Mouse (Mus musculus): ENCODE results near the gene Smpd1. TPM values are rescaled to one million over a fixed set of nuclear protein-coding genes. Genes with fewer than 3 reads are reported as not detected.

The Smpd1 gene
- polyA plus RNA-seq, 1 experiment from 2014 or later, result 21.9 TPM

DNA sequence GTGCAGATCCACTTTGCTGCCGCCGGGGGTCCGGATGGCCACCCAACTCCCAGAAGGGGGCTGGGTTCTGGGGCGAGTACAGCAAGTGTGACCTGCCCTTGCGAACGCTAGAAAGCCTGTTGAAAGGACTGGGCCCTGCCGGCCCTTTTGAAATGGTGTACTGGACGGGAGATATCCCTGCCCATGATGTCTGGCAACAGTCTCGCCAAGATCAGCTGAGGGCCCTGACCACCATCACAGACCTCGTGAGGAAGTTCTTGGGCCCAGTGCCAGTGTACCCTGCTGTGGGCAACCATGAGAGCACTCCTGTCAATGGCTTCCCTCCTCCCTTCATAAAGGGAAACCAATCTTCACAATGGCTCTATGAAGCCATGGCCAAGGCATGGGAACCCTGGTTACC, 1.4 kb downstream of the Smpd1 start:
- H3K27ac ChIP-seq (ENCODE audit: low read length), result no peak overlapping the region
- no peaks in the 10 kb centered on the region for H3K9me3 ChIP-seq (replicated peaks; ENCODE audit: control insufficient read depth, low read length)
- H3K36me3 ChIP-seq (ENCODE audit: control insufficient read depth, insufficient read depth), result peaks cover 10% of the 10 kb centered on the region
- no peaks in the 10 kb centered on the region for H3K27me3 ChIP-seq (ENCODE audit: control insufficient read depth, insufficient read depth, low read depth, low read length)
- ATAC-seq (ENCODE audit: low read depth), result no peak
- peaks cover 19% of the 10 kb centered on the region for H3K4me1 ChIP-seq (ENCODE audit: control insufficient read depth, low read depth, low read length)
- 77% methylated on average over 10 of the region's 10 CpGs for WGBS (ENCODE audit: insufficient replicate concordance)
- no peak overlapping the region; the same call in 1 of the 2 replicates for H3K9ac ChIP-seq (ENCODE audit: low read depth, low read length)
- H3K4me3 ChIP-seq (ENCODE audit: low read depth, low read length), result peak overlapping the region; percentile 68
- peak overlapping the region; percentile 76 for H3K4me2 ChIP-seq (ENCODE audit: low read depth, low read length)

DNA sequence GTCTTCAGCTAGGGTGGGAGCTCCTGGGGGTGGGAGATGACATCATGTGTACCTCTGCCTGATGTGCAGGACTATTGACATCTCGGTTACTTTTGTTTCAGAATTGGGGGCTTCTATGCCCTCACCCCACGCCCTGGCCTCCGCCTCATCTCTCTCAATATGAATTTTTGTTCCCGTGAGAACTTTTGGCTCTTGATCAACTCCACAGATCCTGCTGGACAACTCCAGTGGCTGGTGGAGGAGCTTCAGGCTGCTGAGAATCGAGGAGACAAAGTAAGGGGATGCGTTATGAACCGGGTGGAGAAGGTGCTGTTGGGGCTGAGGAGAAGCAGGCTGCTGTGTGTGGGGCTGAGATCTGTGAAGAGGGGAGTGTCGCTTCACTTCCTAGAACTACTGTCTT, 2.2 kb downstream of the Smpd1 start:
- H3K4me2 ChIP-seq (ENCODE audit: low read depth, low read length), result no peak overlapping the region
- WGBS (ENCODE audit: insufficient replicate concordance), result 79% methylated on average over 8 of the region's 8 CpGs

DNA sequence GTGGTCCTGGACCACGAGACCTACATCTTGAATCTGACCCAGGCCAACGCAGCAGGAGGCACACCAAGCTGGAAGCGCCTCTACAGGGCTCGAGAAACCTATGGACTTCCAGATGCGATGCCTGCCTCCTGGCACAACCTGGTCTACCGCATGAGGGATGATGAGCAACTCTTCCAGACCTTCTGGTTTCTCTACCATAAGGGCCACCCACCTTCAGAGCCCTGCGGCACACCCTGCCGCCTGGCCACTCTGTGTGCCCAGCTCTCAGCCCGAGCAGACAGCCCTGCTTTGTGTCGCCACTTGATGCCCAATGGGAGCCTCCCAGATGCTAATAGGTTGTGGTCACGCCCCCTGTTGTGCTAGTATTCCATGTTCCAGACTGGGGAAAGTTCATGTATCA, 3.5 kb downstream of the Smpd1 start:
- no peaks in the 10 kb centered on the region for H3K9me3 ChIP-seq (replicated peaks; ENCODE audit: control insufficient read depth, low read length)
- H3K36me3 ChIP-seq (ENCODE audit: control insufficient read depth, insufficient read depth), result peaks cover 10% of the 10 kb centered on the region
- H3K9ac ChIP-seq (ENCODE audit: low read depth, low read length), result no peak overlapping the region
- H3K27ac ChIP-seq (ENCODE audit: low read length), result no peak overlapping the region
- no peaks in the 10 kb centered on the region for H3K27me3 ChIP-seq (ENCODE audit: control insufficient read depth, insufficient read depth, low read depth, low read length)
- 83% methylated on average over 11 of the region's 11 CpGs for WGBS (ENCODE audit: insufficient replicate concordance)
- H3K4me1 ChIP-seq (ENCODE audit: control insufficient read depth, low read depth, low read length), result peaks cover 19% of the 10 kb centered on the region
- H3K4me3 ChIP-seq (ENCODE audit: low read depth, low read length), result no peak overlapping the region
- H3K4me2 ChIP-seq (ENCODE audit: low read depth, low read length), result no peak overlapping the region
- no peak for ATAC-seq (ENCODE audit: low read depth)

More for the DNA sequence above, 2.2 kb downstream of the Smpd1 start:
- no peak for ATAC-seq (ENCODE audit: low read depth)
- H3K27me3 ChIP-seq (ENCODE audit: control insufficient read depth, insufficient read depth, low read depth, low read length), result no peaks in the 10 kb centered on the region
- H3K9me3 ChIP-seq (replicated peaks; ENCODE audit: control insufficient read depth, low read length), result no peaks in the 10 kb centered on the region
- H3K4me3 ChIP-seq (ENCODE audit: low read depth, low read length), result no peak overlapping the region
- H3K27ac ChIP-seq (ENCODE audit: low read length), result no peak overlapping the region
- H3K9ac ChIP-seq (ENCODE audit: low read depth, low read length), result no peak overlapping the region
- H3K36me3 ChIP-seq (ENCODE audit: control insufficient read depth, insufficient read depth), result peaks cover 10% of the 10 kb centered on the region
- H3K4me1 ChIP-seq (ENCODE audit: control insufficient read depth, low read depth, low read length), result peaks cover 19% of the 10 kb centered on the region

DNA sequence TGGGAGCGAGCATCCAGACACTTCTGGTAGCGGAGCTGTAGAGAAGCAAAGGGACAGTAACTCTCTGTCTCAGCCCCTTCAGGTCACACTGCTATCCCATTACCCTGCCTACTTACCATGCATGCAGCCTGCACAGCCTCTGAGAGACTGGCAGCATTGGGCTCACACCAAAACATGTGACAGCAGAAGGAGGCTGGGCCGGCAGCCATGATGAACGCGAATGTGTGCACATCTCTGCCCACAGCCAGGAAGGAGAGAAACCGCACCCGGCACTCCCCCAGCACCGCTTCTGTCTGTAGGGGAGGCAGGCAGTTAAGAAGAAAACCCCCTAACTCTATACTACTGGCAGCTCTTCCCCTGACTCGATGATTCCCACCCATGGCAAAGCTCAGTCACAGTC, 4.9 kb downstream of the Smpd1 start:
- H3K9ac ChIP-seq (ENCODE audit: low read depth, low read length), result no peak overlapping the region
- H3K9me3 ChIP-seq (replicated peaks; ENCODE audit: control insufficient read depth, low read length), result no peaks in the 10 kb centered on the region
- no peak overlapping the region for H3K27ac ChIP-seq (ENCODE audit: low read length)
- H3K36me3 ChIP-seq (ENCODE audit: control insufficient read depth, insufficient read depth), result peaks cover 10% of the 10 kb centered on the region
- no peak overlapping the region for H3K4me3 ChIP-seq (ENCODE audit: low read depth, low read length)
- H3K27me3 ChIP-seq (ENCODE audit: control insufficient read depth, insufficient read depth, low read depth, low read length), result no peaks in the 10 kb centered on the region
- no peak for ATAC-seq (ENCODE audit: low read depth)
- H3K4me2 ChIP-seq (ENCODE audit: low read depth, low read length), result no peak overlapping the region
- 71% methylated on average over 9 of the region's 9 CpGs for WGBS (ENCODE audit: insufficient replicate concordance)
- peaks cover 13% of the 10 kb centered on the region for H3K4me1 ChIP-seq (ENCODE audit: control insufficient read depth, low read depth, low read length)

- WGBS (ENCODE audit: insufficient replicate concordance), result 46% methylated on average over 3 of the region's 3 CpGs
- no peak for ATAC-seq (ENCODE audit: low read depth)
- H3K9me3 ChIP-seq (replicated peaks; ENCODE audit: control insufficient read depth, low read length), result no peaks in the 10 kb centered on the region
- H3K4me1 ChIP-seq (ENCODE audit: control insufficient read depth, low read depth, low read length), result no peaks in the 10 kb centered on the region
- H3K27ac ChIP-seq (ENCODE audit: low read length), result no peak overlapping the region
- peaks cover 9% of the 10 kb centered on the region for H3K36me3 ChIP-seq (ENCODE audit: control insufficient read depth, insufficient read depth)
- H3K9ac ChIP-seq (ENCODE audit: low read depth, low read length), result no peak overlapping the region
- H3K4me2 ChIP-seq (ENCODE audit: low read depth, low read length), result no peak overlapping the region
- no peak overlapping the region for H3K4me3 ChIP-seq (ENCODE audit: low read depth, low read length)
- H3K27me3 ChIP-seq (ENCODE audit: control insufficient read depth, insufficient read depth, low read depth, low read length), result no peaks in the 10 kb centered on the region
Observed at GRCm38 (mm10) chr7:105562317-105562716, 8.2 kb downstream of the Smpd1 start.

DNA sequence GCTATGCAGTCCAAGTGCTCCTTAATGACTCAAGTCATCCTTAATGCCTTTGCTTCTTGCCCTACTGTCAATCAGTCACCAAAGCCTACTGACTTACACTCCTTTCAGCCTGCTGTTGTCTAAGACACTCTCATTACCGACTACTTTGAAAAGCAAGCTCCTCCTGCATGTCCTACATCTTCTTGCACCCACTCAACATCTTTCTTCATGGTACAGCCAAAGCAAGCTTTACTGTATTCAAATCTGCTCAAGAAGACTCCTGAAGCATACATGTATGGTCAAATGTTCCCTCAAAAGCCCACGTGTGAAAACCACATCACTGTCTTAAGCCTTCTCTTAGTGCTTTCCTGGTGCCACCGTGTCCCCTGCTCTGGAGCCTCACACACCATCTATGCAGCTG, 9.2 kb downstream of the Smpd1 start:
- Histone ChIP-seq H3K4me2 (ENCODE audit: low read depth, low read length) (no peak overlapping the region), H3K36me3 (ENCODE audit: control insufficient read depth, insufficient read depth) (no peaks in the 10 kb centered on the region; the same call in 1 of the 2 replicates), H3K4me1 (ENCODE audit: control insufficient read depth, low read depth, low read length) (no peaks in the 10 kb centered on the region), H3K27ac (ENCODE audit: low read length) (no peak overlapping the region), H3K27me3 (ENCODE audit: control insufficient read depth, insufficient read depth, low read depth, low read length) (no peaks in the 10 kb centered on the region), H3K4me3 (ENCODE audit: low read depth, low read length) (no peak overlapping the region), H3K9me3 (replicated peaks; ENCODE audit: control insufficient read depth, low read length) (no peaks in the 10 kb centered on the region), H3K9ac (ENCODE audit: low read depth, low read length) (no peak overlapping the region)
- 47% methylated on average over 3 of the region's 3 CpGs for WGBS (ENCODE audit: insufficient replicate concordance)
- no peak for ATAC-seq (ENCODE audit: low read depth)

- Histone ChIP-seq H3K9me3 (replicated peaks; ENCODE audit: control insufficient read depth, low read length) (no peaks in the 10 kb centered on the region), H3K9ac (ENCODE audit: low read depth, low read length) (no peak overlapping the region), H3K4me3 (ENCODE audit: low read depth, low read length) (no peak overlapping the region), H3K36me3 (ENCODE audit: control insufficient read depth, insufficient read depth) (no peaks in the 10 kb centered on the region), H3K4me1 (ENCODE audit: control insufficient read depth, low read depth, low read length) (no peaks in the 10 kb centered on the region), H3K27me3 (ENCODE audit: control insufficient read depth, insufficient read depth, low read depth, low read length) (no peaks in the 10 kb centered on the region), H3K27ac (ENCODE audit: low read length) (no peak overlapping the region), H3K4me2 (ENCODE audit: low read depth, low read length) (no peak overlapping the region)
- 52% methylated on average over 17 of the region's 17 CpGs for WGBS (ENCODE audit: insufficient replicate concordance)
- no peak for ATAC-seq (ENCODE audit: low read depth)
Observed at GRCm38 (mm10) chr7:105565071-105565836, 11.1 kb downstream of the Smpd1 start.

GRCm38 (mm10) chr7:105568583-105568982, 14.4 kb downstream of the Smpd1 start:
- H3K4me3 ChIP-seq (ENCODE audit: low read depth, low read length), result no peak overlapping the region
- H3K9ac ChIP-seq (ENCODE audit: low read depth, low read length), result no peak overlapping the region
- H3K27me3 ChIP-seq (ENCODE audit: control insufficient read depth, insufficient read depth, low read depth, low read length), result no peaks in the 10 kb centered on the region
- no peaks in the 10 kb centered on the region for H3K9me3 ChIP-seq (replicated peaks; ENCODE audit: control insufficient read depth, low read length)
- no peak for ATAC-seq (ENCODE audit: low read depth)
- no peaks in the 10 kb centered on the region for H3K36me3 ChIP-seq (ENCODE audit: control insufficient read depth, insufficient read depth)
- no peaks in the 10 kb centered on the region for H3K4me1 ChIP-seq (ENCODE audit: control insufficient read depth, low read depth, low read length)
- no peak overlapping the region for H3K27ac ChIP-seq (ENCODE audit: low read length)
- WGBS (ENCODE audit: insufficient replicate concordance), result 41% methylated on average over 7 of the region's 7 CpGs
- no peak overlapping the region for H3K4me2 ChIP-seq (ENCODE audit: low read depth, low read length)

- 0 out of 2 replicates have a peak, but pooled peaks have one; percentile 16 for ATAC-seq (ENCODE audit: low read depth)
- no peak overlapping the region for H3K27ac ChIP-seq (ENCODE audit: low read length)
- no peaks in the 10 kb centered on the region for H3K4me1 ChIP-seq (ENCODE audit: control insufficient read depth, low read depth, low read length)
- H3K27me3 ChIP-seq (ENCODE audit: control insufficient read depth, insufficient read depth, low read depth, low read length), result no peaks in the 10 kb centered on the region
- no peak overlapping the region for H3K9ac ChIP-seq (ENCODE audit: low read depth, low read length)
- WGBS (ENCODE audit: insufficient replicate concordance), result 32% methylated on average over 6 of the region's 6 CpGs
- no peaks in the 10 kb centered on the region for H3K9me3 ChIP-seq (replicated peaks; ENCODE audit: control insufficient read depth, low read length)
- H3K4me2 ChIP-seq (ENCODE audit: low read depth, low read length), result no peak overlapping the region
- no peak overlapping the region for H3K4me3 ChIP-seq (ENCODE audit: low read depth, low read length)
- H3K36me3 ChIP-seq (ENCODE audit: control insufficient read depth, insufficient read depth), result no peaks in the 10 kb centered on the region
Observed at GRCm38 (mm10) chr7:105568988-105569471, 14.9 kb downstream of the Smpd1 start.
